Mouse (Mus musculus): ENCODE results near the gene Thoc3.

Thoc3 gene

GRCm38 (mm10) chr13:54443693-54444092 lies 25.0 kb downstream of the Thoc3 start:
- no peak for DNase-seq (ENCODE audit: low spot score)

GRCm38 (mm10) chr13:54439912-54440311 lies 28.7 kb downstream of the Thoc3 start:
- no peak for DNase-seq (ENCODE audit: low spot score)

GRCm38 (mm10) chr13:54438814-54439213 lies 29.8 kb downstream of the Thoc3 start:
- no peak for DNase-seq (ENCODE audit: low spot score)

- no peak for DNase-seq (ENCODE audit: low spot score)
Measured at GRCm38 (mm10) chr13:54437083-54437482, 31.6 kb downstream of the Thoc3 start.

GRCm38 (mm10) chr13:54436666-54437065 lies 32.0 kb downstream of the Thoc3 start:
- no peak for DNase-seq (ENCODE audit: low spot score)

GRCm38 (mm10) chr13:54431161-54431560 lies 37.5 kb downstream of the Thoc3 start:
- no peak for DNase-seq (ENCODE audit: low spot score)

GRCm38 (mm10) chr13:54430051-54430450 lies 38.6 kb downstream of the Thoc3 start:
- DNase-seq (ENCODE audit: low spot score): no peak

- DNase-seq (ENCODE audit: low spot score): no peak
Measured at GRCm38 (mm10) chr13:54428771-54429170, 39.9 kb downstream of the Thoc3 start.

- no peak for DNase-seq (ENCODE audit: low spot score)
Measured at GRCm38 (mm10) chr13:54426781-54427655, 41.6 kb downstream of the Thoc3 start.

- peak; percentile 32 for DNase-seq (ENCODE audit: low spot score)
Measured at GRCm38 (mm10) chr13:54425269-54425668, 43.4 kb downstream of the Thoc3 start.

GRCm38 (mm10) chr13:54420226-54420625 lies 48.4 kb downstream of the Thoc3 start:
- DNase-seq (ENCODE audit: low spot score): no peak

- DNase-seq (ENCODE audit: low spot score): no peak
Measured at GRCm38 (mm10) chr13:54418781-54419327, 49.8 kb downstream of the Thoc3 start.

- DNase-seq (ENCODE audit: low spot score): no peak
Measured at GRCm38 (mm10) chr13:54415059-54415458, 53.6 kb downstream of the Thoc3 start.

- DNase-seq (ENCODE audit: low spot score): no peak
Measured at GRCm38 (mm10) chr13:54412721-54413120, 55.9 kb downstream of the Thoc3 start.

- DNase-seq (ENCODE audit: low spot score): peak; percentile 11
Measured at GRCm38 (mm10) chr13:54412236-54412635, 56.4 kb downstream of the Thoc3 start.

- no peak for DNase-seq (ENCODE audit: low spot score)
Measured at GRCm38 (mm10) chr13:54411656-54412055, 57.0 kb downstream of the Thoc3 start.
